Mouse (Mus musculus): ENCODE results near the gene Tcirg1. TPM values are rescaled to one million over a fixed set of nuclear protein-coding genes. Genes with fewer than 3 reads are reported as not detected.

Tcirg1 gene
- polyA plus RNA-seq, 1 experiment: 69.2 TPM

- no peaks in the 10 kb centered on the region for H3K36me3 ChIP-seq (ENCODE audit: control insufficient read depth, insufficient read depth, low read length)
- H3K27me3 ChIP-seq (replicated peaks; ENCODE audit: control insufficient read depth, insufficient read depth, low read length): no peaks in the 10 kb centered on the region
- no peak overlapping the region for H3K4me3 ChIP-seq (ENCODE audit: insufficient read depth, low read depth, low read length)
- no peak for TF ChIP-seq POLR2A (IDR thresholded peaks at IDR 0.05; ENCODE audit: low read depth, low read length)
- TF ChIP-seq CTCF (conservative IDR thresholded peaks at IDR 0.05; ENCODE audit: insufficient read depth, insufficient read length, low read depth, low read length): no peak
- DNase-seq: no peak
- 70% methylated on average over 7 of the region's 7 CpGs for WGBS
- no peaks in the 10 kb centered on the region for H3K4me1 ChIP-seq (ENCODE audit: control insufficient read depth, insufficient read depth, low read length)
- no peak overlapping the region for H3K27ac ChIP-seq (ENCODE audit: insufficient read depth, low read depth, low read length)
These were observed 8.0 kb downstream of the Tcirg1 start for GRCm38 (mm10) chr19:3898952-3899351.

GRCm38 (mm10) chr19:3897557-3897956 is 9.4 kb downstream of the Tcirg1 start:
- no peak for DNase-seq
- 87% methylated on average over 5 of the region's 5 CpGs for WGBS
- H3K4me1 ChIP-seq (ENCODE audit: control insufficient read depth, insufficient read depth, low read length): no peaks in the 10 kb centered on the region
- H3K27me3 ChIP-seq (replicated peaks; ENCODE audit: control insufficient read depth, insufficient read depth, low read length): no peaks in the 10 kb centered on the region
- no peak overlapping the region for H3K4me3 ChIP-seq (ENCODE audit: insufficient read depth, low read depth, low read length)
- TF ChIP-seq CTCF (conservative IDR thresholded peaks at IDR 0.05; ENCODE audit: insufficient read depth, insufficient read length, low read depth, low read length): no peak
- TF ChIP-seq POLR2A (IDR thresholded peaks at IDR 0.05; ENCODE audit: low read depth, low read length): no peak
- no peak overlapping the region for H3K27ac ChIP-seq (ENCODE audit: insufficient read depth, low read depth, low read length)
- peaks cover 3% of the 10 kb centered on the region for H3K36me3 ChIP-seq (ENCODE audit: control insufficient read depth, insufficient read depth, low read length)

GRCm38 (mm10) chr19:3896208-3896607 is 10.7 kb downstream of the Tcirg1 start:
- WGBS: 91% methylated on average over 10 of the region's 10 CpGs
- no peaks in the 10 kb centered on the region for H3K4me1 ChIP-seq (ENCODE audit: control insufficient read depth, insufficient read depth, low read length)
- H3K36me3 ChIP-seq (ENCODE audit: control insufficient read depth, insufficient read depth, low read length): peaks cover 3% of the 10 kb centered on the region
- DNase-seq: no peak
- H3K4me3 ChIP-seq (ENCODE audit: insufficient read depth, low read depth, low read length): no peak overlapping the region
- TF ChIP-seq CTCF (conservative IDR thresholded peaks at IDR 0.05; ENCODE audit: insufficient read depth, insufficient read length, low read depth, low read length): no peak
- TF ChIP-seq POLR2A (IDR thresholded peaks at IDR 0.05; ENCODE audit: low read depth, low read length): no peak
- no peak overlapping the region for H3K27ac ChIP-seq (ENCODE audit: insufficient read depth, low read depth, low read length)
- no peaks in the 10 kb centered on the region for H3K27me3 ChIP-seq (replicated peaks; ENCODE audit: control insufficient read depth, insufficient read depth, low read length)

- DNase-seq: peak; percentile 16
- peaks cover 5% of the 10 kb centered on the region for H3K36me3 ChIP-seq (ENCODE audit: control insufficient read depth, insufficient read depth, low read length)
These were observed 11.7 kb downstream of the Tcirg1 start for GRCm38 (mm10) chr19:3895171-3895631.

GRCm38 (mm10) chr19:3894294-3894693 is 12.6 kb downstream of the Tcirg1 start:
- H3K4me3 ChIP-seq (ENCODE audit: insufficient read depth, low read depth, low read length): no peak overlapping the region
- TF ChIP-seq POLR2A (IDR thresholded peaks at IDR 0.05; ENCODE audit: low read depth, low read length) (no peak), CTCF (conservative IDR thresholded peaks at IDR 0.05; ENCODE audit: insufficient read depth, insufficient read length, low read depth, low read length) (no peak)
- WGBS: 90% methylated on average over 2 of the region's 2 CpGs
- no peak overlapping the region for H3K27ac ChIP-seq (ENCODE audit: insufficient read depth, low read depth, low read length)
- peaks cover 5% of the 10 kb centered on the region for H3K36me3 ChIP-seq (ENCODE audit: control insufficient read depth, insufficient read depth, low read length)
- no peaks in the 10 kb centered on the region for H3K27me3 ChIP-seq (replicated peaks; ENCODE audit: control insufficient read depth, insufficient read depth, low read length)
- H3K4me1 ChIP-seq (ENCODE audit: control insufficient read depth, insufficient read depth, low read length): no peaks in the 10 kb centered on the region
- DNase-seq: no peak

More at GRCm38 (mm10) chr19:3895171-3895631, 11.7 kb downstream of the Tcirg1 start:
- 42% methylated on average over 3 of the region's 3 CpGs for WGBS
- TF ChIP-seq POLR2A (IDR thresholded peaks at IDR 0.05; ENCODE audit: low read depth, low read length): no peak
- Histone ChIP-seq H3K27ac (ENCODE audit: insufficient read depth, low read depth, low read length) (no peak overlapping the region), H3K4me3 (ENCODE audit: insufficient read depth, low read depth, low read length) (no peak overlapping the region), H3K27me3 (replicated peaks; ENCODE audit: control insufficient read depth, insufficient read depth, low read length) (no peaks in the 10 kb centered on the region), H3K4me1 (ENCODE audit: control insufficient read depth, insufficient read depth, low read length) (no peaks in the 10 kb centered on the region)

- Histone ChIP-seq H3K27ac (ENCODE audit: insufficient read depth, low read depth, low read length) (no peak overlapping the region), H3K36me3 (ENCODE audit: control insufficient read depth, insufficient read depth, low read length) (peaks cover 5% of the 10 kb centered on the region), H3K27me3 (replicated peaks; ENCODE audit: control insufficient read depth, insufficient read depth, low read length) (no peaks in the 10 kb centered on the region), H3K4me3 (ENCODE audit: insufficient read depth, low read depth, low read length) (no peak overlapping the region), H3K4me1 (ENCODE audit: control insufficient read depth, insufficient read depth, low read length) (no peaks in the 10 kb centered on the region)
- TF ChIP-seq POLR2A (IDR thresholded peaks at IDR 0.05; ENCODE audit: low read depth, low read length): no peak
- WGBS: 85% methylated on average over 4 of the region's 4 CpGs
- no peak for DNase-seq
These were observed 13.3 kb downstream of the Tcirg1 start for GRCm38 (mm10) chr19:3893545-3894116.

- DNase-seq: no peak
- H3K36me3 ChIP-seq (ENCODE audit: control insufficient read depth, insufficient read depth, low read length): peaks cover 5% of the 10 kb centered on the region
- WGBS: 73% methylated on average over 8 of the region's 8 CpGs
These were observed 16.8 kb downstream of the Tcirg1 start for GRCm38 (mm10) chr19:3890181-3890580.

More at GRCm38 (mm10) chr19:3890181-3890580, 16.8 kb downstream of the Tcirg1 start:
- no peak overlapping the region for H3K4me3 ChIP-seq (ENCODE audit: insufficient read depth, low read depth, low read length)
- H3K27ac ChIP-seq (ENCODE audit: insufficient read depth, low read depth, low read length): no peak overlapping the region
- TF ChIP-seq CTCF (conservative IDR thresholded peaks at IDR 0.05; ENCODE audit: insufficient read depth, insufficient read length, low read depth, low read length): peak; percentile 49
- no peak for TF ChIP-seq POLR2A (IDR thresholded peaks at IDR 0.05; ENCODE audit: low read depth, low read length)
- no peaks in the 10 kb centered on the region for H3K4me1 ChIP-seq (ENCODE audit: control insufficient read depth, insufficient read depth, low read length)
- H3K27me3 ChIP-seq (replicated peaks; ENCODE audit: control insufficient read depth, insufficient read depth, low read length): no peaks in the 10 kb centered on the region
